Mouse (Mus musculus): ENCODE measurements at regions not wholly inside any gene's neighbourhood (a gene's known extent, or its start where the extent isn't known, plus 50 kb on each side); places are given as distances from the start of the nearest gene placed in this dataset.
"Not testable (repeated sequence)": the region's sequence is repeated elsewhere in the genome, so short reads cannot be mapped to it uniquely, and the experiment has no call there.

DNA sequence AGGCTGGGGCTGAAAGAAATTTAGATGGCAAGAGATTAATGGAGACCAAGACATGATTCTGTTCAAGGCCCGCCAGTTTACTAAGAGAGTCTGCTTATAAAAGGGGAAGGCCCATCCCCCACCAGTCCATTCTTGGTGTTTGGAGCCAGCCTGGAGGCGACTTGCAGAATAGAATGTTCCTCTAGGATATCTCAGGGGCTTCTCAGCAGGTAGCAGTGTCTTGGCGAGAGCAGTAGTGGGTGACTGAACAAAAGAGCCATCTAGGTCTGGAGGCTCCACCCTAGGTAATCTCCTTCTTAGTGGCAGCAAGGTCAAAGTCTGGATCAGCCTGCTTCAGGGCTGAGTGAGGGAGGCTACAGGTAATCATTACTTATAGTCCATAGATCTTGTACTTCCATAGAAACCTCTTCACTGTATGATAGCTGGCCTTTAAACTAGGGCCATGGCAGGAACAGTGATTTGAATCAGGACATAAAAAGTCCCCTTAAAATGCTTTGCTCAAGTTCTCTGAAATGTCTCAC lies 166.0 kb upstream of the Gm5538 start:
- DNase-seq: not testable (repeated sequence)

DNA sequence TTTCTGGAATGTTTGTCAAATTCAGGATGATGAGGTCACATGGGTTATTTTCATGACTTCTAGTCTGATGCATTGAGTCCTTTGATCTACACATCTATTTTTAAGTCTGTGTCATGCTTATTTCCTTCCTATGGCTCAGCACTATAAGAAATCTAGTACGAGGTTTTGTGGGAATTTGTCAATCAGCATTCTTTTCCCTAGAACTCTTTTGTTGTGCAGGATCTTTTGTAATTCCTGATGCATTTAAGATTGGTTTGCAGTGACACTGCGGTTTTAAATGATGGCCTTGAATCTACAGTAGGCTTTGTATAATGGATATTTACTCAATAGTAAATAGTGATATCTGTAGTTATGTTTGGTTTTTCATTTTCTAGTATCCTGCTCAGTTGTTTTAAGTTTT lies 187.0 kb upstream of the Gm5538 start:
- DNase-seq: no peak

DNA sequence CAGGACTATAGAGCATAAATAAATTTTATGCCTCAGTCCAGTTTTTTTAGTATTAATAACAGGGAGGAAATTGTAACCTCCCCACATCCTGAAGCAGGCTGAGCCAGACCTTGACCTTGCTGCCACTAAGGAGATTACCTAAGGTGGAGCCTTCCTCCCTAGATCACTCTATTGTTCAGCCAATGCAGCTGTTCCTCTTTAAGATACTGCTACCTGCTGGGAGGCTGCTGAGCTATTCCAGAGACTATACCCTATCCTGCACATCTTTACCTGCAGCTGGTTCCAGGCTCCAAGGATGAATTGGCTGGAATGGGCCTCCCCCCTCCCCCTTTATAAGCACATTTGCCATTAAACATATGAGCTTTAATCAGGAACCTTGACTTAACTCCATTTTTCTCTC lies 189.0 kb upstream of the Gm5538 start:
- DNase-seq: not testable (repeated sequence)

DNA sequence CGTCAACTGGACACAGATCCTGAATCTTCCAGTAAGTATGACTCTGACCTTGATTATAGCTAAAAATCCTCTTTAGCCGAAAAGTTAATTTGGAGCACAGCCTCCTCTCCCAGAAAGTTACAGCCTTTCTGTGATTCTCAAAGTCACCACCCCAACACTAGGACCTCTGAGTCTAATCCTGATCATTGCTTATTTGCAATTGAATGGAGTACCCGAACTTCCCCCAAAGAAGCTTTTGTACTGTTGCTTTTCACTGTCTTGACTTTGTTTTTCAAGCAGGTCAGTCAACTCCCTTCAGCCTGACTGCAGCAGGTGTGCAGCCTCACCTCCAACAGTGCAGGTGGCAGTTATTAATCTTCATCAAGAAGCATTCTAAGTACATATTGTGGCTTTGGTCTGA lies 189.7 kb upstream of the Gm5538 start:
- not testable (repeated sequence) for DNase-seq

DNA sequence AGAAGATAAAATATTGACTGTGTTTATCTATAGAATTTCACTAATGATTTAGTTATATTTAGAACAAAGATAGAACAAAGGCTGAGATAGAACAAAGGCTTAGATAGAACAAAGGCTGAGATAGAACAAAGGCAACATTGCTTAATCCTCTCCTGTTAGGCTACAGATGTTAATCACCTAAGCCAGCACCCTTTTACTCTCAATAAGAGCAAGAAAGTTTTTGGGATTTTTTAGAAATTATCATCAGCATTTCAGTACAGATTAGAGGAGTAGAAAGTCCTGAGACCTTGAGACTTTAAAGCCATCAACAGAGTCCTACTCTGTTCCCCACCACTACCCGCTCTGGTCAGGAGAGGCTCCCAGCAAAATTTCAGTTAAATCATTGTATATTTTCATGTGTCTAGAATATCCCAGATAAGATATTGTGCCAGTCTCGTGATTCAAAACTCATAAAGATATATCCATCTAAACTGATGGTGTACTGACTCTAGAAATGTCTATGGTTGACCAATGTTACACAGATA lies 187.2 kb upstream of the Igsf10 start:
- DNase-seq: no peak

DNA sequence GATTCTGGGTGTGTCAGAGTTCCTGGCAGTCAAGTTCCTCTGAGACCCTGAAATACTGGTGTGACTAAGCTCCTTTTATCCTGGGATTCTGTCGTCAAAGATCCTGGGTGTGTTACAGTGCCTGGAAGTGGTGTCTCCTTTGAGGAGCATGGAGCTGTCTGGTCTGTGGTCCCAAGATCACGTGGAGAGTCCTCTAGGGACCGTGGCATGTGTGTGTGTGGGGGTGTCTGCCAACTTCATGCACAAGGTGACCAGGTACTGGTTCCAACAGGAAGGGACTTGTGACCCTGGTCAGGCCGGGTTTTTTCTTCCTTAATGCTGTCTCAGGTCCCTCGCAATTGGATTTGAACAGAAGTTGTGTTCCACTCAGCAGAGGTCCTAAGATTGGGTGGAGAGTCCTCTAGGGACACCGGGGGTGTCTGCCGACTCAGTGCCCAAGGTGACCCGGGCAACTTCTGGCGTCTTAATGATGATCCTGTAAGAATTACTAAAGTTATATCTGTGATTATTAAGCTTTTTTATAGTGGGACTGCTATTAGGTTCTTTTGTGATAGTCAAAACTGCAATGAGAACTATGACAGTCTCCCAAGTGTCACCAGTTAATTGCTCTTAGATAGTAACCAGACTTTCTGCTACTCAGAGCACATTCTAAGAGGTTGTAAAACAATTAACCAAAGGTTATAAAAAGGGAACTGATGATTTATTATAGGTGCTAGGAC lies 186.6 kb upstream of the Igsf10 start:
- no peak for DNase-seq

DNA sequence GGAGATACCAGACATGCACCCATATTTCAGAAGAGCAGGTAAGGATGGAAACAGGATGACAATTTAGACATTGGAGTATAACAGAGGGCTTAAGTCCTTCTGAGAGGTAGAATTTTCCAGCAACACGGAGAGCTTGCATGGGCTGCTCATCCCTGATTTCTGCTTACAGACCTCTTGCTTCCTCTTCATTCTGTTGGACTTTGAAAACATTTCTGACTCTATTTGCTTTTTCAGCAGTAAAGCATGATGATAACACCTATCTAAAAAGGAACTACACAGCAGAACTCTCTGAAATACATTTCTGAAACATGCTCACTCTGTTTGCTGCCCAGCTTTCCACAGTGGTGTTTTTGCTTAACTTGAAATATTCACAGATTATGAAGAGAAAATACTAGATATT lies 176.6 kb upstream of the Igsf10 start:
- DNase-seq: no peak

DNA sequence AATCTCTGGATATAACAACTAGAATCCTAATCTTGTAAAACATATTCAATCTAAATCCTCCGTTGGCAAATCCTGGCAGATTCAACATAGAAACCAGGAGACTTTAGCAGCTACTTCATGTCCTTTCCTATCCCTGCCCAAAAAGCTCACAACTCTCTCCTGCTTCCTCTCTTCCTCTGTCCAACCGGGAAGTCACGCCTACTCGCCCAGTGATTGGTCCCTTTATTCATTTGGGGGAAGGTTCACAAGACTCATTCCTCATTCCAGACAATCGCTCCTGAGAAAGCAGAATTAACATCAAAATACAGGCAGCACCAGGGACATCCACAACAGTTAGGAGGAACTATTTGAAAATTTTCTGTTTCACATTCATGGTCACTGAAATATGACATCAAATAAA lies 133.9 kb upstream of the Igsf10 start:
- no peak for DNase-seq

DNA sequence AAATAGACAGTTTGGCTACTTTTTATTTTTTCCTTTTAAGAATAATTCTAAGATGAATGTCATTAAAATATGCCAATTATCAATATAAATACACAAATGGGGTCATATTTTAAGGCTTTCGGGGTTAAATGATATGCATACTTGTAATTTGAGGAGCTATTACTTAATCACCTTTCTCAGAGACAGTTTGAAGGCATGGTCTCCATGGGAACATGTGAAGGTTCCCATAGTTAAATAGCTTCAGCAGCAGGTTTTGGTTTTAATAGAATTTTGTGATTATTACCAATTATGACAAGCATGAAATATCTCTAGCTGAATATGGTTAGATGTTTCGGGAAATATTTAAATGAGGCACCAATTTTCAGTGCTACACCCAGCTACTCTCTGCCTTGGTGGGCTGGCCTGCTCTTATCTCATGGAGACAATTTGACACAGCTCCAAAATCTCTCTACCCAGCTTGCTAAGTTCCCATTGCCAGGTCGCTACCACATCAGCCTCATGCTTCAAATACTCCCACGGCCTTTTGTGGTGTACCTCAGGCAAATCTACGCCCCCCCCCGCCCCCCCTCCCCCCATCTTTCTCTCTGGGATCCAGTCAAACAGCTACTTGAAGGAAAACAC lies 133.4 kb upstream of the Igsf10 start:
- no peak for DNase-seq

DNA sequence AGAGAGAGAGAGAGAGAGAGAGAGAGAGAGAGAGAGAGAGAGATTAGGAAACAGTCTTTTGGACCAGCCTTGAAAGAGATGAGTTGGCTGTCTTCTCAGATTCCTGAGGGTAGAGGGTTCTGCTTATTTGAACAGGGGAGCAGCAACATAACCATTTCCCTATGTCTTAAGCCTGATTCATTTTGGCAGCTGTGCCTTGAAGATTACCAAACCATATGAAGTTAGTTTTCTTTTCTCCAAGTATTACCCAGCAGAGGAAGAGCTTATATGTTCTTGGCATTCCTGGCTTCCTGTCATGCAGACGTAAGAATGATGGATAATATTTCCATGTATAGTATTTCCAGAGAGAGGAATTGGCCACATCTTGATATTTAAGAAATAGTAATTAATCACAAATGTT lies 124.8 kb upstream of the Igsf10 start:
- no peak for DNase-seq

DNA sequence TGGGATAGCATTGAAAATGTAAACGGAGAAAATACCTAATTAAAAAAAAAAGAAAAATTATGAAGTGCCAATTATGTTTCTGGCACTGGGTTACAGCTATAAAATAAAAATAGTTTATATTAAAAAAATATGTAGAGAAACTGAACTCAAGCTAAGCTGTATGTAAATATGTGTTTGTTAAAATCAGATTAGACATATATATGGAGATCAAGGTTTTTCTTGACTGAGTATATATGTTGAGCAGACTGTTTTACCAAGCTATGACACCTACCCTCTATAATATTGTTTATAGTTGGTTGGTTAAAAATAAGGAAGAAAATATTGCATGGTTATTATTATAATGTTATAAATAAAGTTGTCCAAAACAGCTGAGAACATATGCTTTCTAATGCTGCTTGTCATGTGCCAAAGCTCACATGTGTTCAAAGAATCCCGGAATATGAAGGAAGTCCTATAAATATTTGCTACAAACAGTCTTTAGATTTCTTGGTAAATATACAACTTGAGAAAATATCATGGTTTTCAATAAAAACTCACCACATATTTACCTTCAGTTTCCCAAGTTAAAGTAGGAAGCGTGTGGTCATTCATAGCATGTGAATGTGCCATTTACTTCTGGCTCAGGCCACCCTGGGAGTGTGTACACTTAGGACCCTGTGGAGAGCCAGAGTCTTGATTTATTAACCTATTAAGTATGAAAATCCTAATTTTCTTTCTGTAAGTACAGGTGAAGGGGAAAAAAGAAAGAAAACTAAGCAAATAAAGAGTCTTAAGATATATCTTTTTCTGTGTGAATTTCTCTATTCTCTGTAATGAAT lies 118.4 kb upstream of the Igsf10 start:
- no peak for DNase-seq

DNA sequence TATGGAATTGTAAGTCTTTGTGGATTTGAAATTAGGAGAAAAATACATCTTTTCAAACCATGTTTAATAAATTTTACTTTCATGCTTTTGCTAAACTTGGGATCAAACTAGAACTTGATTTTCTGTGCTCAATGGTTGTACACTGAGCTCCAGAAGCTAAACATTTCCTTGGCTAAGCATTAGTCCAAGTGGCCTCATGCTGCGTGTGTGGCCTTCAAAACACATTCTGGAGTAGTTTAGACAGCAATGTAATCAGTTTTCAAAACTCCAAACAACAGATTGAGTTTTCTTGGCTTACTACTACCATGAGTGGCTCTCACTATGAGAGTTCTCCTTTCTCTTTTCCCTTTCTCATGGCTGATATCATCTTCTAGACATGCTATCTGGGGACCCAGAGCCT lies 112.7 kb upstream of the Igsf10 start:
- DNase-seq: no peak

DNA sequence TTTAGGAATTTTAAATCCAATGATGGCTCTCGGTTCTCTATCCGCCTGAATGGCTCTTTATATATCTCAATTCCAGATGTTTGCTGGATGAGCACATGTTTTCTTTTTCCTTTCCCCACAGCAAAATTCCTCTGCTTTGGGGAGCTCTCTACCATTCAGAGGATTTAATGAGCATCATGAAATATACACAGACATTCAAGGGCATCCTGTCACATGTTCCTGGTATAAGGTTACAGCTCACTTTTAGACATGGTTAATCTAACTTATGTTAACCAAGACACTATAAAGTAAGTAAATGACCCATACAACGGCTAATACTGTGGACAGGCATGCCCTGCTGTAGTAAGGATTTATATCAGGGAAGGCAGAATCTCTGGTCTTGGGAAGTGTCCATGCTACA lies 106.9 kb upstream of the Igsf10 start:
- DNase-seq: no peak

DNA sequence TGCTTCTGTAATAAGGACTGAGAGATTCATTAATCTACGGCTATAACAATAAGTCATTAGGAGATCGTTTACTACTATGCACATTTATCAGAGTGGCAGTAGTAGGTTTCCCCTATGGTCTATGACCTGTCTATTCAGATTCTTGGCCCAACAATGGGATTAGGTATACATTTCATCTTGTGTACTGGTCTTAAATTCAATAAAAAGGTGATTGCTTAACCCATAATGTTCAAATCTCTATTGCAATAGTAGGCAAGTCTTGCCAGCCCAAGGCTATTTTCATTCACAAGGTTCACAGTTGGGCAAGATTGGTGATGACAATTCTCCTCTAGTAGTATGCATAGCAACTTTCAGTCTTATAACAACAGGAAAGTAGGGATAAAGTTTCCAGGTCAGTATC lies 79.4 kb upstream of the Igsf10 start:
- no peak for DNase-seq

DNA sequence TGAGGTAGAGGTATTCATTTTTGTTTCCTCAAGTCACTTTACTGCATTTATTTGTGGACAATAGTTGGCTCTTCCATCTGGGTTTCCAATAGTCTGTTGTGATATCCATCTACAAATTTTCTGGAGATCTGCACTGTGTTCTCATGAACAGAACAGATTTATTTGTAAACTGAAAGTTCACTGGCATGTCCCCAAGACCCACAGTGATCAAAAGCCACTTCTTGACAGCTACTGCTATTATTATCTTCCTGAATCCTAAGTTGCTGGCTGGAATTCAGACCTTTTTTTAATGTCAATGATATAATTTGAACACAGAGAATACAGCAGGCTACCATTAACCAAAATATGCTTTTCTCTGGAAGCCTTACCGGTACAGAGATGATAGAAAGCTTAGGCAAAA lies 64.9 kb upstream of the Igsf10 start:
- no peak for DNase-seq

DNA sequence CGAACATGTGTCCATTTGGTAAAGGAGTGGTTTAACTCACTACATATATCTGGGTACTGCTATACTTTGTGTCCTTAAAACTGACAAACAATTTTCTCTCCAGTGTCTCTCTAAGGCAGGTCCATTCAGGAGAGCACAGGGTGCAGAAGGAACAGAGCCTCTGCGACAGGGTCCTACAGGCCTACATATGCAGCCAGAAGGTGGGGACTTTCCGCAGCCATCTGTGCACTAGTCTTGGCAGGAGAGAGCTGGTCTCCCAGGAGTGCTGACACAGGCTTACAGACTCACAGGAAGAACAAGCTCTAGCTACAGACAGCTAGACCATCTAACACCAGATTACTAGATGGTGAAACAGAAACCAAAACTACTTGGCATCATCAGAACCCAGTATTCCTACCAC lies 61.8 kb upstream of the Igsf10 start:
- peak; percentile 69 for DNase-seq

DNA sequence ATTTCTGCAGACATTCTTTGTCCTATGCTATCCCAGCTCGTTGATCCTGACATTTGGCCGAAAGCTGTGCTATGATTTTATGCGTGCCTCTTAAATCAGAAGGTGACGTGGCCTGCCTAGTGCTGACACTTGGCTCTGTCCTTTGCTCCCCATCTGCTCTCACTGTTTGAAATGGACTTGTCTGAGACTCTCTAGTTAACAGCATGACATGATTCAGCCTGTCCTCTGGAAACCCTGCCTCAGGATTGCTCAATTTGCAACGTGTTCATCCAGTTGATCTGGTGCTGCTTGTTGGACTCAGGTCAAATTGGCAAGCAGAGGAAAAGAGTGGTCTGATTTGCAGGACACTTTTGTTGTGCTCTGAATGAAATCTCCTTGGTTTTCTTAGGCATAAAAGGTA lies 57.7 kb upstream of the Igsf10 start:
- peak; percentile 66 for DNase-seq

DNA sequence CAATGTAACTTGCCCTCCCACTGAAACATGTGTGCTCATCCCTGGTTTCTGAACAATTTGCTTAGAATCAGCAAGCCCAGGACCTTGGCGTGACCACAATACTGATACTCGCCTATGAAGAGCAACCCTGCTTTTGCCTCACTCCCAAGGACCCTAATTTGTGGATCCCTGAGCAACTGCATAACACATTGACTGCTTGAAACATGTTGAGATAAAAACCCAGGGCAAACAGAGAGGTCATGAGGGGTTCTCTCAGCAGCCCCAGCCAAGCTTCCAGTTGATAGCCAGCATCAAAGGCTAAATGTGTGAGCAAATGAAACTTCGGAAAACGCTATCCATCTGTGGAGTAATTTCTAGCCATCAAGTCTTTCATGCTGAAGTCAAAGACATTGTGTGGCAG lies 57.2 kb upstream of the Igsf10 start:
- no peak for DNase-seq

Data from cerebellum, adult 11-12 months (tissue).